Mouse (Mus musculus) limb, embryonic 14.5 days (tissue): ENCODE data around the gene Cecr2. TPM values are rescaled to one million over a fixed set of nuclear protein-coding genes. Genes with fewer than 3 reads are reported as not detected.

Experiments used
- ATAC-seq: fragments of 200-750 bp; cut with Nextera tagmentation; 2 replicates; pipeline ENCODE4 v1.8.0; 2017; ENCODE audit warnings: low read depth, moderate number of reproducible peaks, moderate TSS enrichment; ENCODE audit not compliant: low FRiP score
- DNase-seq: peaks from one replicate; pipeline ENCODE4 v3.0.0-alpha.2; 2015; ENCODE audit warnings: low spot score
- H3K27ac ChIP-seq: fragments of 300-500 bp; sonication (generic); replicated peaks from 2 replicates; pipeline ENCODE4 v1.5.1; 2014; ENCODE audit warnings: low read depth, mild to moderate bottlenecking, low read length, moderate library complexity, mixed read lengths
- H3K27me3 ChIP-seq: fragments of 300-500 bp; sonication (generic); 2 replicates; pipeline ENCODE4 v1.6.1; 2014; ENCODE audit warnings: low read length, mixed read lengths; ENCODE audit not compliant: control insufficient read depth, insufficient read depth
- H3K36me3 ChIP-seq: fragments of 300-500 bp; sonication (generic); 2 replicates; pipeline ENCODE4 v1.6.1; 2014; ENCODE audit warnings: mild to moderate bottlenecking, low read length, moderate library complexity, mixed read lengths; ENCODE audit not compliant: control insufficient read depth, insufficient read depth
- H3K4me1 ChIP-seq: fragments of 300-500 bp; sonication (generic); 2 replicates; pipeline ENCODE4 v1.6.1; 2014; ENCODE audit warnings: antibody characterized with exemption, low read length, mixed read lengths; ENCODE audit not compliant: control insufficient read depth, insufficient read depth
- H3K4me2 ChIP-seq: fragments of 300-500 bp; sonication (generic); replicated peaks from 2 replicates; pipeline ENCODE4 v1.6.1; 2014; ENCODE audit warnings: low read depth, mild to moderate bottlenecking, low read length, moderate library complexity; ENCODE audit not compliant: severe bottlenecking
- H3K4me3 ChIP-seq: fragments of 300-500 bp; sonication (generic); replicated peaks from 2 replicates; pipeline ENCODE4 v1.5.1; 2014; ENCODE audit warnings: low read length
- H3K9ac ChIP-seq: fragments of 300-500 bp; sonication (generic); 2 replicates; pipeline ENCODE4 v1.6.1; 2014; ENCODE audit warnings: mild to moderate bottlenecking, low read depth, low read length, moderate library complexity; ENCODE audit not compliant: severe bottlenecking
- H3K9me3 ChIP-seq: fragments of 300-500 bp; sonication (generic); 2 replicates; pipeline ENCODE4 v1.6.1; 2016; ENCODE audit warnings: low read length; ENCODE audit not compliant: control insufficient read depth
- POLR2A ChIP-seq: fragments of 200-500 bp; IDR thresholded peaks from 2 replicates; pipeline ENCODE4 v1.8.0; 2012; ENCODE audit warnings: inconsistent platforms, mild to moderate bottlenecking, moderate library complexity, borderline replicate concordance; ENCODE audit not compliant: insufficient read depth, insufficient read length; ENCODE audit errors: extremely low read depth
- WGBS: fragments of 180-500 bp; shearing (Covaris S2); extraction: QIAGEN DNeasy Blood & Tissue Kit; methylation state at CpG from one replicate; pipeline ENCODE4 v1.1.7; 2014; 5-methylcytosine and 5-hydroxymethylcytosine counted together
- polyA plus RNA-seq, 2 experiments: library from polyadenylated mRNA; depleted of rRNA in 1 of 2; stranded (reverse) in 1 of 2; unstranded in 1 of 2; fragments of >200 nt; fragmentation: Nextera tagmentation in 1 of 2; extraction: Ambion mirVana in 1 of 2; gene quantifications; 2 replicates each; pipeline versions ENCODE4 v1.2.1 to v1.2.3; 2012 to 2014

The Cecr2 gene
- polyA plus RNA-seq, 2 experiments, result 4.1 to 4.8 TPM

DNA sequence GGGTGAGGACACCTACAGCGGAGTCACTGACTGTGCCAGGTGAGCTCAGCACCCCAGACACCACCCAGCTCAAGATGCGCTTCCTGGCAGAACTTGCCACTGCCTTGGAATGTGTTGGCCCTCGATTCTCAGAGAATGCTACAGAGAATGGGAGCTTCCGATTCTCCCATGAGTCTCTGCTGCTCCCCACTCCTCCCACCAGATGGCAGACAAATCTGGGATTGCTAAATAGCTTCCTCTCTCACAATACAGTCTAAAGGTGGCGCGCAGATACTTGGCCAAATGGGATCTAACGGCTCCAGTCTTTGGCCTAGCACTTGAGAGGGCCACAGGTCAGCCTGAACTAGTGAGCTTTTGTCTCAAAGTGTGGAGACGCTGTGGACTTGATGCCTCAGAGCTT lies 126.8 kb downstream of the Cecr2 start:
- Histone ChIP-seq H3K4me3 (no peak overlapping the region), H3K36me3 (peaks cover 60% of the 10 kb centered on the region), H3K9ac (no peak overlapping the region), H3K9me3 (no peaks in the 10 kb centered on the region), H3K27ac (no peak overlapping the region), H3K4me2 (no peak overlapping the region), H3K4me1 (no peaks in the 10 kb centered on the region), H3K27me3 (no peaks in the 10 kb centered on the region)
- whole genome bisulfite sequencing, result 85% methylated on average over 8 of the region's 8 CpGs
- DNase-seq, result no peak
- no peak for TF ChIP-seq POLR2A
- no peak for ATAC-seq

DNA sequence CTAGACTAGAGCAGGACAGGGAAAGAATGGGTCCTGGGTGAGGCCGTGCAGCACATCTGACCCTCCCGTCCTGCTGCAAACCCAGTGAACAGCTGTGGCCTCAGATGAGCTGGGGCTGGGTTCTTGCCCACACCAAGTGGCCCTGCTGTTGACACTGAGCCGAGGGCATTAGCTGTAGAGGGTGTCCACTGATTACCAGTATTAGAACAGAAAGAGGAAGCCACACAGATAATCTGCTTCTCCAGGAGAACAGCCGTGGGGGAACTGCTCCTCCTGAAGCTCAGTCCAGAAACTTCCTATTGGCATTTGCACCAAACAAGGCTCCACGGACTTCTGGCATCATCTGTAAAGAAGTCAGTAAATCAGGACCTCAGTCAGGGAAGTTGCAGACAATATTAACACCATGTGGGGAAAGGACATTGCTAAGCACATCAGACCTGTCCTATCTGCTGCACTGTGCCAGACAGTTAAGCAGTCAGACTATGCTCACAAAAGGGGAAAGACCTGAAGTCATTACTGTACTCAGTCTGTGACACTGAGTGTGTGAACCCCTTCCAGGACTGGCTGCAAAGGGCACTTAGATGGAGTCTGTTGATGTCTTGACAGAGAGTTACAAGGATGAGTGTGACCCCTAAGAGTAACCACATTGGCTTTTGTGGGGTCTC lies 129.4 kb downstream of the Cecr2 start:
- peaks cover 83% of the 10 kb centered on the region for H3K36me3 ChIP-seq

DNA sequence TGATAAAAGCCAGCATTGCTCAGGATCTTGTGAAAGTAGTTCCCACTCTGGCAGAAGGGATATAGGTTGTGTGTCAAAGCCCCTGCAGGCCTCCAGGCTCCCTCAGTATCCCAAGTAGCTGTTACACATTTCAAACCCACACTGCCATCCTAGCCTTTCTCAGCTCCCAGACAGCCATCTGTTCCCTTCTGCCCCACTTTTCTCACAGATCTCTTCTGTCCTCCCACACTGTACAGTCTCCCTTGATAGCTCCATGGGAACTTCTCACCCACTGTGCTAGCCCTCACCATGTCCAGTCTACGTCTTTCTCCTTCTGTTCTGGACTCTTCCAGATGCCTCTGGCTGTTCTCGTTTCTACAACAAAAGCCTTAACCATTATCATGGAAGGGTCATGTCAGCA lies 129.9 kb downstream of the Cecr2 start:
- Histone ChIP-seq H3K27ac (no peak overlapping the region), H3K27me3 (no peaks in the 10 kb centered on the region), H3K9me3 (no peaks in the 10 kb centered on the region), H3K4me2 (no peak overlapping the region), H3K4me1 (no peaks in the 10 kb centered on the region), H3K4me3 (no peak overlapping the region), H3K36me3 (peaks cover 89% of the 10 kb centered on the region), H3K9ac (no peak overlapping the region)
- ATAC-seq (no peak), DNase-seq (no peak)
- TF ChIP-seq POLR2A, result no peak
- 91% methylated on average over 2 of the region's 2 CpGs for WGBS

More for the DNA sequence above, 129.4 kb downstream of the Cecr2 start:
- H3K9ac ChIP-seq, result no peak overlapping the region
- no peak for TF ChIP-seq POLR2A
- ATAC-seq (no peak), DNase-seq (no peak)
- H3K27me3 ChIP-seq, result no peaks in the 10 kb centered on the region
- H3K4me2 ChIP-seq, result no peak overlapping the region
- 92% methylated on average over 5 of the region's 5 CpGs for whole genome bisulfite sequencing
- H3K27ac ChIP-seq, result no peak overlapping the region
- H3K9me3 ChIP-seq, result no peaks in the 10 kb centered on the region
- H3K4me3 ChIP-seq, result no peak overlapping the region
- no peaks in the 10 kb centered on the region for H3K4me1 ChIP-seq

DNA sequence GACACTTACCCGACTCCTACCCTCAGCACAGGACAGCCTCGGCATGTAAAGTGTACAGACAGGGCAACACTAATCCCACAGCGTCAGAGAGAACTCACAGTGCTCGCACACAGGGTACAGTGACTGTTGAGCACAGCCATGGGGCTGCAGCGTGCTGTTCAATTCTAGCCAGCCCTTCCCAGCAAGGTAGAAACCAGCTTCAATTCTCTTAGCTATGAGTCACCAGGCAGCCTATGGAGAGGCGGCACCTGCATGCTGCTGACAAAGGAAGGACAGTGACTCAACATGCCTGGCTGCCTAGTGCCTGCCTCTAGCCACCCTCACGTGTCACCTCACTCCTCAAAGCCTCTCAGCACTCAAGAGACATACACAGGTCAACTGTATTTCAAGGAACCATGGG lies 131.8 kb downstream of the Cecr2 start:
- Histone ChIP-seq H3K4me3 (no peak overlapping the region), H3K4me2 (no peak overlapping the region), H3K9ac (no peak overlapping the region), H3K27me3 (no peaks in the 10 kb centered on the region), H3K27ac (no peak overlapping the region), H3K4me1 (no peaks in the 10 kb centered on the region), H3K36me3 (peaks cover 95% of the 10 kb centered on the region), H3K9me3 (no peaks in the 10 kb centered on the region)
- DNase-seq, result no peak
- WGBS, result 95% methylated on average over 7 of the region's 7 CpGs
- no peak for ATAC-seq
- no peak for TF ChIP-seq POLR2A

DNA sequence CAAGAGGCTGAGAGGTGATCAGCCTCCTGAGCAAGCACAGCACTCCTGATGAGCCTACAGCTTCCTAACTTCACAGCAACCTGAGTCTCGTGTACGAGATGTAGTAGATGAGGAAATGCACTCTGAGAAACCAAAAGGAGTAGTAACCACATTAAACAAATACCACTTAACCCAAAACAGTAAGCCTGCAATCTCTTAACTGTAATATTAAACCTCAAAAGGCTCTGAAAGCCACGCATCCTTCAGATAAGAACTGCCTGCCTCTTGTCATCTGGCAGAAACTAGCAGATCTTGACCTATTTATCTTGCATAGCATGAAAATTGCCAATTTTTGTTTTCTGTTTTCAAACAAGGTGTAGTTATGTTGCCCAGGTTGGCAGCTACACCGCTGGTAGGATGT lies 132.7 kb downstream of the Cecr2 start:
- H3K4me3 ChIP-seq, result no peak overlapping the region
- 90% methylated on average over 4 of the region's 4 CpGs for WGBS

DNA sequence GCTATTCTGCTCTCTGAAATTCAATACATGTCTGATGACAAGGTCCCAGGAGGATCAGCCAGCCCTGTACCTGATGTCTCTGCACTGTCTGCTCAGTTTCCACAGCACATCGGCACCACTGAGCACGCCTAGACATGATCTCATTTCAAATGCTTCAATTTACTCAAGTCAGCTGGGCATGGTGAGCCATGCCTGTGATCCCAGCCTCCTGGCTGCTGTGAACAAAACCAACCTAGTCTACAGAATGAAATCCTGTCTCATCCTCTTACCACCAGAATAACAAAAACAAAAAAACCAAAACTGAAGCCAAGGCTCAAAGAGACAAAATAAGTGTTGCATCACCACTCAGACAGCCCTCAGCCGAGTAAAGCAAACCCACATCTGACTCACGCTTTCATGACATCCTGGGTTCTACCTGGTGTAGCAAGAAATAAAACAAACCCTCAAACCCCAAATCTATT lies 133.4 kb downstream of the Cecr2 start:
- Histone ChIP-seq H3K27me3 (no peaks in the 10 kb centered on the region), H3K27ac (no peak overlapping the region), H3K4me2 (no peak overlapping the region), H3K9ac (no peak overlapping the region), H3K4me3 (no peak overlapping the region), H3K36me3 (peaks cover 95% of the 10 kb centered on the region), H3K4me1 (no peaks in the 10 kb centered on the region), H3K9me3 (no peaks in the 10 kb centered on the region)
- ATAC-seq (no peak), DNase-seq (no peak)
- WGBS, result 82% methylated on average over 4 of the region's 4 CpGs
- TF ChIP-seq POLR2A, result no peak

More for the DNA sequence above, 132.7 kb downstream of the Cecr2 start:
- Histone ChIP-seq H3K4me2 (no peak overlapping the region), H3K9ac (no peak overlapping the region), H3K27me3 (no peaks in the 10 kb centered on the region), H3K4me1 (no peaks in the 10 kb centered on the region), H3K27ac (no peak overlapping the region), H3K9me3 (no peaks in the 10 kb centered on the region), H3K36me3 (peaks cover 95% of the 10 kb centered on the region)
- TF ChIP-seq POLR2A, result no peak
- DNase-seq (no peak), ATAC-seq (no peak)
